Mouse (Mus musculus): Measurements from ENCODE around the gene Nol9.

Gene Nol9

GRCm38 (mm10) chr4:152062390-152063110, 23.4 kb downstream of the Nol9 start:
- DNase-seq (ENCODE audit: low spot score in 2 of 2): peak in 1 of 2 experiments; percentile 28

- no peak for DNase-seq (ENCODE audit: low spot score in 2 of 2)
These were observed 28.2 kb downstream of the Nol9 start for GRCm38 (mm10) chr4:152067280-152067679.

- DNase-seq (ENCODE audit: low spot score in 2 of 2): no peak
These were observed 29.1 kb downstream of the Nol9 start for GRCm38 (mm10) chr4:152068166-152068724.

GRCm38 (mm10) chr4:152069245-152069644, 30.1 kb downstream of the Nol9 start:
- DNase-seq (ENCODE audit: low spot score in 2 of 2): no peak

GRCm38 (mm10) chr4:152070494-152071396, 31.6 kb downstream of the Nol9 start:
- no peak for DNase-seq (ENCODE audit: low spot score in 2 of 2)

GRCm38 (mm10) chr4:152072121-152072601, 33.0 kb downstream of the Nol9 start, which contains the start of gene Plekhg5:
Gene Plekhg5 (plus strand): TSS chr4:152072498.
- peak in 1 of 2 experiments; percentile 26 for DNase-seq (ENCODE audit: low spot score in 2 of 2)

DNA sequence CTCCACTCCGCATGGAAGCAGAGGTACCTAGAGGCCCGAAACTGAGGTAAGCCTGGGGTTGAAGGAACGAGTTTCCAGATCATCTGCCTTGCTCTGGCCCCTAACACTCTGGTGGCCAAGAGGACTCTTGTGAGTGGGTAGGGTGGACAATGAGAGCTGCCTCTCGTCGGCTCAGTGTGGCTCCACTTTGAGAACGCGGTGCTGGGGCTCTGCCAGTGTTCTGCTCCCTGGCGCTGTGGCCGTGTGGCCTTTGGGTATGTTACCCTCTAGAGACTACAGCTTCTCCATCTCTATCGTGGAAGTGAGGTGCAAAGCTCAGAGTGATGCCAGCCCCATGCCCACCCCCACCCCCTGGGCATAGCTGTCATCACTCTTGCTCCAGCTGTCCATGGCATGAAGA, 33.5 kb downstream of the Nol9 start:
- no peak for DNase-seq (ENCODE audit: low spot score in 2 of 2)

DNA sequence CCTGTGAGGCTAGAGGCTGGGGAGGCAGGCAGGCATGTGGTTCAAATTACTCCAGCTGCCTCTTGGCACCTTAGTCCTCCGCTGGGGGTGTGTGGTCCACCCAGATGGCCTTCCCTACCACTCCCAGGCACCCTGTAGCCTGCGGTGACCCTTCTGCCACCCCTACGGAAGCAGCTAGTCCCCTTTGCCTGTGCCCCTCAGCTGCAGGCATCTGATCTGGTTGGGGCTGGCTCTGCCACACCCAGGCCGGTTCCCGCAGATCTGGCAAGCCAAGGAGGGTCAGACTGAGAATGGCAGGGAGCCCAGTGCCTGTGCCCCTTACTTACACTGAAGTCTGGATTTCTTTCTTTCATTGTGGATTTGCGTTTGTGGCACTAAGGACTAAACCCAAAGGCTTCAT, 34.6 kb downstream of the Nol9 start:
- DNase-seq (ENCODE audit: low spot score in 2 of 2): no peak

DNA sequence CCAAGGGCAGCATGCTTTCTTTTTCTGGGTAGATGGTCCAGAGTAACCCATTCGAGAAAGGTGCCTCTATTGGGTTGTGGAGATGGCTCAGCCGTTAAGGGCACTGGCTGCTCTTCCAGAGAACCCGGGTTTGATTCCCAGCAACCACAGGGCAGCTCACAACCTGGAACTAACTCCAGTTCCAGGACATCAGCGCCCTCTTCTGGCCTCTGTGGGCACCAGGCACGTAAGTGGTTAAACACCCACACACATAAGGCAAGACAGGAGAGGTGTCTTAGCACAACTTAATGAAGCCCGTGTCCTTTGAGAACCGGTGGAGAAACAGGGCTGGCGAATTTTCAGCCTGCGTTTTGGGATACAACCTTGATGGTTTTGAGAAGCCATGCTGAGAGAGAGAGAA, 35.4 kb downstream of the Nol9 start:
- no peak for DNase-seq (ENCODE audit: low spot score in 2 of 2)

- DNase-seq (ENCODE audit: low spot score in 2 of 2): no peak
These were observed 38.1 kb downstream of the Nol9 start for GRCm38 (mm10) chr4:152077191-152077590.

DNA sequence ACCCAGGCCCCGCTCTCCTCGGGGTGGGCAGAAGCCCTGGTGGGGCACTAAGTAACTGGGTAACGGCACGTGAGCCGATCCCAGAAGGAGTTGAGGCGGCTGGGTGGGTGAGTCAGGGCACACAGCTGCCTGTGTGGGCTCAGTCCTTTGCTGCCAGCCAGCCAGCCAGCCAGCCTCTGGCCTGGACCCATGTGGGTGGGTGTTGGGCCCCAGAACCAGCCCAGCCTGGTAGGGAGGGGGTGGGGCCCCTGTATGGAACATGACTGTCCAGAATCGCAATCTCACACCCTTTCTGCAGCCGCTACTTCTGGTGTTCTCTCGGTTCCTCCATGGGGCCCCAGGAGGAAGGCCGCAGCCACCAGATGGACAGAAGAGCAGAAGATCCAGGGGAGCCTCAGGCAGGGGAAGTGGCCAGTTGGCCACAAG, 39.0 kb downstream of the Nol9 start:
- DNase-seq (ENCODE audit: low spot score in 2 of 2): no peak

DNA sequence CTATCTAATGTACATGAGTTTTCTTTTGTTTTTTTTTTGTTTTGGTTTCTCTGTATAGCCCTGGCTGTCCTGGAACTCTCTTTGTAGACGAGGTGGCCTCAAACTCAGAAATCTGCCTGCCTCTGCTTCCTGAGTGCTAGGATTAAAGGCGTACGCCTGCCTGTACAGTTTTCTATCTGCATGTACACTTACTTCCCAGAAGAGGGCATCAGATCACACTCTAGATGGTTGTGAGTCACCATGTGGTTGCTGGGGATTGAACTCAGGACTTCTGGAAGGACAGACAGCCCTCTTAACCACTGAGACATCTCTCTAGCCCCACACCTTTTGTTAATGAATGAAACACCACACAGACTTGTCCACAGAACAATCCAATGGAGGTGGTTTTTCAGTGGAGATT, 40.1 kb downstream of the Nol9 start:
- no peak for DNase-seq (ENCODE audit: low spot score in 2 of 2)

- no peak for DNase-seq (ENCODE audit: low spot score in 2 of 2)
These were observed 40.8 kb downstream of the Nol9 start for GRCm38 (mm10) chr4:152079931-152080330.

- DNase-seq (ENCODE audit: low spot score in 2 of 2): no peak
These were observed 44.6 kb downstream of the Nol9 start for GRCm38 (mm10) chr4:152083611-152084220.

- no peak for DNase-seq (ENCODE audit: low spot score in 2 of 2)
These were observed 45.5 kb downstream of the Nol9 start for GRCm38 (mm10) chr4:152084616-152085015.

- DNase-seq (ENCODE audit: low spot score in 2 of 2): peak in 1 of 2 experiments; percentile 46
These were observed 47.5 kb downstream of the Nol9 start for GRCm38 (mm10) chr4:152086505-152087210.

GRCm38 (mm10) chr4:152087211-152088081, 48.3 kb downstream of the Nol9 start:
- DNase-seq (ENCODE audit: low spot score in 2 of 2): no peak

DNA sequence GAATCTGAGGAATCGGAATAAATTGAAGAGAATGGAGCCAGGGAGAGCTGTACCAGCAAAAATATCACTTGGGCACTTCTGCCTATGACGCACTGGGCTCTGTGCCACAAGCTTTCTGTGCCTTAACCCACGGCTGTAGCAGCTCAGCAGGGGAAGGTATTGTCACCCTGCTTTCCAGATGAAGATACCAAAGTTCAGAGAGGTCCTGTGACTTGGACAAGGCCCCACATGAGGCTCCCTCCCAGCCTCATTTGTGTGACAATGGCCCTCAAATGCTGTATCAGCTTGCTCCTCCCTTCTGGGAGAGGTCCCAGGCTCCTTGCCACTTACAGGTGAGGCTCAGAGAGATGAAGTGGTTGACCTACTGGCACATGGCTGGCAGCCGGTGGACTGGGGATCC, 49.0 kb downstream of the Nol9 start:
- peak in 1 of 2 experiments; percentile 76 for DNase-seq (ENCODE audit: low spot score in 2 of 2)

GRCm38 (mm10) chr4:152088556-152089120, 49.5 kb downstream of the Nol9 start:
- peak; percentile 88 to 91 for DNase-seq (ENCODE audit: low spot score in 2 of 2)

GRCm38 (mm10) chr4:152090191-152090590, 51.1 kb downstream of the Nol9 start:
- no peak for DNase-seq (ENCODE audit: low spot score in 2 of 2)
